Mouse (Mus musculus): ENCODE measurements around the gene Rab43. TPM values are rescaled to one million over a fixed set of nuclear protein-coding genes. Genes with fewer than 3 reads are reported as not detected.
"Not testable (repeated sequence)": the region's sequence is repeated elsewhere in the genome, so short reads cannot be mapped to it uniquely, and the experiment has no call there.

The Rab43 gene
- polyA plus RNA-seq, 1 experiment from 2014 or later, result 10.9 TPM

- Histone ChIP-seq H3K9me3 (ENCODE audit: control insufficient read depth, low read depth, low read length) (no peaks in the 10 kb centered on the region), H3K4me2 (replicated peaks; ENCODE audit: low read depth, low read length) (no peak overlapping the region), H3K27ac (ENCODE audit: low read length) (no peak overlapping the region), H3K27me3 (ENCODE audit: control insufficient read depth, insufficient read depth, low read length) (no peaks in the 10 kb centered on the region), H3K9ac (replicated peaks; ENCODE audit: low read depth, low read length) (no peak overlapping the region), H3K36me3 (ENCODE audit: control insufficient read depth, insufficient read depth, low read length) (no peaks in the 10 kb centered on the region), H3K4me3 (ENCODE audit: low read depth, low read length) (no peak overlapping the region), H3K4me1 (ENCODE audit: control insufficient read depth, insufficient read depth, low read length) (no peaks in the 10 kb centered on the region)
- 75% methylated on average over 1 of the region's 1 CpGs for WGBS
- no peak for ATAC-seq (ENCODE audit: insufficient number of reproducible peaks, insufficient read depth, low FRiP score, low read depth)
Observed at GRCm38 (mm10) chr6:87776663-87777062, 35.3 kb downstream of the Rab43 start.

DNA sequence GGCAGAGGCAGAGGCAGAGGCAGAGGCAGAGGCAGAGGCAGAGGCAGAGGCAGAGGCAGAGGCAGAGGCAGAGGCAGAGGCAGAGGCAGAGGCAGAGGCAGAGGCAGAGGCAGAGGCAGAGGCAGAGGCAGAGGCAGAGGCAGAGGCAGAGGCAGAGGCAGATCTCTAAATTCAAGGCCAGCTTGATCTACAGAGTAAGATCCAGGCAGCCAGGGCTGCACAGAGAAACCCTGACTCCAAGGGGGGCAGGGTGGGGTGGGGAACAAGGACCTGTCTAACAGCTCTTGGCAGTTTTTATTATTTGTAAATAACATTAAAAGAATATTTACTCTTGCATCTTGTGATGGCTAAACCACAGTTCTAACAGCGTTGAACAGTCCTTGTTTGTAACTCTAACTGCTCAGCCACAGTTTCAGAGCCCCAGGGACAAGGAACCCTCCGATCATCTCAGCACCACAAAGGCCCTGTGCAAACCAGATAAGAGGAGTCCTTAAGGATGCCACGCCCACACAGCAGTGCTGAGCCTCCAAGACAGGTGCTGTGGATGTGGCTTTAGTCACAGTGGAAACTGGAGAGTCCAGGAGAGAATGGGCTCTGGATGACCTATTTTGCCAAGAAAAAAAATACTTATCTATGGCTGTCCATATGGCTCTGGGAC is 36.2 kb downstream of the Rab43 start:
- H3K9ac ChIP-seq (replicated peaks; ENCODE audit: low read depth, low read length), result no peak overlapping the region
- no peaks in the 10 kb centered on the region for H3K4me1 ChIP-seq (ENCODE audit: control insufficient read depth, insufficient read depth, low read length)
- H3K27me3 ChIP-seq (ENCODE audit: control insufficient read depth, insufficient read depth, low read length), result no peaks in the 10 kb centered on the region
- H3K36me3 ChIP-seq (ENCODE audit: control insufficient read depth, insufficient read depth, low read length), result no peaks in the 10 kb centered on the region
- no peak overlapping the region for H3K4me3 ChIP-seq (ENCODE audit: low read depth, low read length)
- peak; percentile 72; the same call in 1 of the 2 replicates for ATAC-seq (ENCODE audit: insufficient number of reproducible peaks, insufficient read depth, low FRiP score, low read depth)
- H3K27ac ChIP-seq (ENCODE audit: low read length), result no peak overlapping the region
- WGBS, result 59% methylated on average over 3 of the region's 3 CpGs
- no peaks in the 10 kb centered on the region for H3K9me3 ChIP-seq (ENCODE audit: control insufficient read depth, low read depth, low read length)
- no peak overlapping the region for H3K4me2 ChIP-seq (replicated peaks; ENCODE audit: low read depth, low read length)

DNA sequence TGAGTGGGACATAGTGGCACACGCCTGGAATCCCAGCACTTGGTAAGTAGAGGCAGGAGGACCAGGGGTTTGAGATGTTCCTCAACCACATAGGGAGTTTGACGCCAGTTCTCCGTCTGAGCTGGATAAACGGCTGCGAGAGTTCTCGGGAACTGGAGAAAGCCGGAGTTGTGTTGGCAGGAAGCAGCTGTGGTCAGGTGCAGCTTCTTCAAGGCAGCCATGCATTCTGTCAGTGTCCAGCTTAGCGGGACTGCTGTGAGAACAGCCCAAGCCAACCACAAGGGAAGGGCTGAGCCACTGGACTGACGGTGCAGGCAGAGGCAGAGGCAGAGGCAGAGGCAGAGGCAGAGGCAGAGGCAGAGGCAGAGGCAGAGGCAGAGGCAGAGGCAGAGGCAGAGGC is 37.1 kb downstream of the Rab43 start:
- Histone ChIP-seq H3K27me3 (ENCODE audit: control insufficient read depth, insufficient read depth, low read length) (no peaks in the 10 kb centered on the region), H3K9me3 (ENCODE audit: control insufficient read depth, low read depth, low read length) (no peaks in the 10 kb centered on the region), H3K4me2 (replicated peaks; ENCODE audit: low read depth, low read length) (no peak overlapping the region), H3K27ac (ENCODE audit: low read length) (no peak overlapping the region), H3K4me3 (ENCODE audit: low read depth, low read length) (no peak overlapping the region), H3K4me1 (ENCODE audit: control insufficient read depth, insufficient read depth, low read length) (no peaks in the 10 kb centered on the region), H3K36me3 (ENCODE audit: control insufficient read depth, insufficient read depth, low read length) (no peaks in the 10 kb centered on the region), H3K9ac (replicated peaks; ENCODE audit: low read depth, low read length) (no peak overlapping the region)
- WGBS, result 81% methylated on average over 9 of the region's 9 CpGs
- no peak for ATAC-seq (ENCODE audit: insufficient number of reproducible peaks, insufficient read depth, low FRiP score, low read depth)

DNA sequence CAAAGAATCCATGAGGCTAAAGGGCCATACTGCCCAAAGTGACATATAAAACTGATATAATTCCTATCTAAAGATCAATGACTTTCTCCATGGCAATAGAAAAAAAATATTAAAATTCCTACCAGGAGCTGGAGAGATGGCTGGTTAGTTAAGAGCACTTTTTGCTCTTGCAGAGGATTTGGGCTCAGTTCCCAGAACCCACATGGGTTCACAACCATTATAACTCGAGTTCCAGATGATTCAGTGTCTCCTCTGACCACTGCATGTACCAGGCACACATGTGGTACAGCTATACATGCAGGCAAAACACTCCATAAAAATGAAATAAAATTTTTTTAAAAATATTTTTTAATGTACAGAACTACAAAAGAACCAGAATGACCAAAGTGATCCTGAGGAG is 37.5 kb downstream of the Rab43 start:
- 57% methylated on average over 1 of the region's 1 CpGs for WGBS
- H3K4me3 ChIP-seq (ENCODE audit: low read depth, low read length), result no peak overlapping the region
- H3K9me3 ChIP-seq (ENCODE audit: control insufficient read depth, low read depth, low read length), result no peaks in the 10 kb centered on the region
- no peaks in the 10 kb centered on the region for H3K36me3 ChIP-seq (ENCODE audit: control insufficient read depth, insufficient read depth, low read length)
- no peak overlapping the region for H3K9ac ChIP-seq (replicated peaks; ENCODE audit: low read depth, low read length)
- H3K27me3 ChIP-seq (ENCODE audit: control insufficient read depth, insufficient read depth, low read length), result no peaks in the 10 kb centered on the region
- H3K4me1 ChIP-seq (ENCODE audit: control insufficient read depth, insufficient read depth, low read length), result no peaks in the 10 kb centered on the region
- ATAC-seq (ENCODE audit: insufficient number of reproducible peaks, insufficient read depth, low FRiP score, low read depth), result no peak
- no peak overlapping the region for H3K4me2 ChIP-seq (replicated peaks; ENCODE audit: low read depth, low read length)
- H3K27ac ChIP-seq (ENCODE audit: low read length), result no peak overlapping the region

- Histone ChIP-seq H3K4me1 (ENCODE audit: control insufficient read depth, insufficient read depth, low read length) (no peaks in the 10 kb centered on the region), H3K27me3 (ENCODE audit: control insufficient read depth, insufficient read depth, low read length) (no peaks in the 10 kb centered on the region), H3K4me2 (replicated peaks; ENCODE audit: low read depth, low read length) (no peak overlapping the region), H3K9ac (replicated peaks; ENCODE audit: low read depth, low read length) (no peak overlapping the region), H3K36me3 (ENCODE audit: control insufficient read depth, insufficient read depth, low read length) (no peaks in the 10 kb centered on the region), H3K27ac (ENCODE audit: low read length) (no peak overlapping the region), H3K4me3 (ENCODE audit: low read depth, low read length) (no peak overlapping the region), H3K9me3 (ENCODE audit: control insufficient read depth, low read depth, low read length) (no peaks in the 10 kb centered on the region)
- 54% methylated on average over 8 of the region's 8 CpGs for WGBS
- ATAC-seq (ENCODE audit: insufficient number of reproducible peaks, insufficient read depth, low FRiP score, low read depth), result no peak
Observed at GRCm38 (mm10) chr6:87770626-87771025, 41.3 kb downstream of the Rab43 start.

GRCm38 (mm10) chr6:87764296-87764695 is 47.7 kb downstream of the Rab43 start:
- ATAC-seq (ENCODE audit: insufficient number of reproducible peaks, insufficient read depth, low FRiP score, low read depth); H3K4me3 ChIP-seq (ENCODE audit: low read depth, low read length): not testable (repeated sequence)

DNA sequence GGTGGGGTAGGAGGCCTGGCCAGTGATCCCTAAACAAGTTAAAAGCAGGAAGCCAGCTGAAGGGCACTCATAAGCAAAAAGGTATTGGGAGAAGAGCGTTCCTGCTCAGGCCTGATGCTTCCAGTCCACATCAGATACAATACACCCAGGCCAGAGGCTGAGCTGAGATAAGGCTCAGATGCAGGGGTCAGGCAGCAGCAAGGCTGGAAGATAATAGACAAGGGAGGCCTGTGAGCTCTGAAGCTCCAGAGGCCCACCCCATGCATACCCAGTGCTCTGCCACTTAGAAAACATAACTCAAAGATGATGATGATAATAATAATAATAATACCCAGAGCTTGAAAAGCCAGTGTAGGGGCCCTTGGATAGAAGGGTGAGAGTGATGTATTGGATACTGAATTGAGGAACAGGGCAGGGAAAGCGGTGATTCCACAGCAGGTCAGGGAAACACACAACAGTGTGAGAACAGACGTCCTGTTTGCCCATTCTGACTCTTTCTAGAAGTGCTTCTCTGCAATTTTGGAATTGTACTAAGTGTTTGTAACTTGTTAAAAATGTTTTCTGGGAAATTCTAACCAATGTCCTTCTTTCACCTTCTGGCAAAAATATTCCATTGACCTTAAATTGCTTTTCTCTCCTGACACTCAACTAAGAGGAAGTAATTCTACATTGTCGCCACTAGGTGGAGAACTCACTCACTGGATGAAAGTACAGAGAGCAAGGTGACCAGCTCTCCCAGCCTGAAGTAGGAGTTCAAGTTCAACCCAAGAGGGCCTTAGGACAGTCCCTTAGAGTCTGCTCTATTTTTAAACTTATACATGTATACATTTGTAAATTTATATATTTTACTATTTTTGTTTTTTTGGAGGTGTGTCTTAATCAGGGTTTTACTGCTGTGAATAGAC is 48.3 kb downstream of the Rab43 start:
- H3K4me3 ChIP-seq (ENCODE audit: low read depth, low read length), result no peak overlapping the region
- no peaks in the 10 kb centered on the region for H3K4me1 ChIP-seq (ENCODE audit: control insufficient read depth, insufficient read depth, low read length)
- no peak overlapping the region for H3K9ac ChIP-seq (replicated peaks; ENCODE audit: low read depth, low read length)
- peak; percentile 61; the same call in 1 of the 2 replicates for ATAC-seq (ENCODE audit: insufficient number of reproducible peaks, insufficient read depth, low FRiP score, low read depth)
- no peak overlapping the region for H3K4me2 ChIP-seq (replicated peaks; ENCODE audit: low read depth, low read length)
- no peaks in the 10 kb centered on the region for H3K9me3 ChIP-seq (ENCODE audit: control insufficient read depth, low read depth, low read length)
- H3K36me3 ChIP-seq (ENCODE audit: control insufficient read depth, insufficient read depth, low read length), result no peaks in the 10 kb centered on the region
- H3K27me3 ChIP-seq (ENCODE audit: control insufficient read depth, insufficient read depth, low read length), result no peaks in the 10 kb centered on the region
- 65% methylated on average over 4 of the region's 4 CpGs for WGBS
- H3K27ac ChIP-seq (ENCODE audit: low read length), result no peak overlapping the region

More at GRCm38 (mm10) chr6:87764296-87764695, 47.7 kb downstream of the Rab43 start:
- not testable (repeated sequence) for H3K36me3 ChIP-seq (ENCODE audit: control insufficient read depth, insufficient read depth, low read length); H3K27me3 ChIP-seq (ENCODE audit: control insufficient read depth, insufficient read depth, low read length); H3K4me1 ChIP-seq (ENCODE audit: control insufficient read depth, insufficient read depth, low read length); H3K4me2 ChIP-seq (replicated peaks; ENCODE audit: low read depth, low read length); H3K27ac ChIP-seq (ENCODE audit: low read length); H3K9ac ChIP-seq (replicated peaks; ENCODE audit: low read depth, low read length); H3K9me3 ChIP-seq (ENCODE audit: control insufficient read depth, low read depth, low read length)
- 91% methylated on average over 2 of the region's 2 CpGs for WGBS

- H3K4me2 ChIP-seq (replicated peaks; ENCODE audit: low read depth, low read length), result no peak overlapping the region
- no peaks in the 10 kb centered on the region for H3K36me3 ChIP-seq (ENCODE audit: control insufficient read depth, insufficient read depth, low read length)
- H3K27me3 ChIP-seq (ENCODE audit: control insufficient read depth, insufficient read depth, low read length), result no peaks in the 10 kb centered on the region
- H3K9me3 ChIP-seq (ENCODE audit: control insufficient read depth, low read depth, low read length), result no peaks in the 10 kb centered on the region
- no peaks in the 10 kb centered on the region for H3K4me1 ChIP-seq (ENCODE audit: control insufficient read depth, insufficient read depth, low read length)
- H3K9ac ChIP-seq (replicated peaks; ENCODE audit: low read depth, low read length), result no peak overlapping the region
- H3K27ac ChIP-seq (ENCODE audit: low read length), result no peak overlapping the region
- no peak overlapping the region for H3K4me3 ChIP-seq (ENCODE audit: low read depth, low read length)
- ATAC-seq (ENCODE audit: insufficient number of reproducible peaks, insufficient read depth, low FRiP score, low read depth), result no peak
- WGBS, result 81% methylated on average over 5 of the region's 5 CpGs
Observed at GRCm38 (mm10) chr6:87762161-87762560, 49.8 kb downstream of the Rab43 start.
